Mouse (Mus musculus): ENCODE measurements around the gene Gabarapl2. TPM values are rescaled to one million over a fixed set of nuclear protein-coding genes. Genes with fewer than 3 reads are reported as not detected.
A peak's percentile ranks its signal among the peaks of the same experiment; 100 is the strongest.

Gabarapl2 gene
- polyA plus RNA-seq, 1 experiment from 2014 or later, result 331 TPM

GRCm38 (mm10) chr8:111961330-111961729, 20.8 kb downstream of the Gabarapl2 start:
- Histone ChIP-seq H3K36me3 (ENCODE audit: control insufficient read depth, insufficient read depth, low read length) (peaks cover 6% of the 10 kb centered on the region; the same call in 1 of the 2 replicates), H3K4me2 (no peak overlapping the region), H3K27ac (ENCODE audit: low read depth, low read length) (no peak overlapping the region), H3K27me3 (ENCODE audit: control insufficient read depth, insufficient read depth, low read length) (no peaks in the 10 kb centered on the region), H3K4me3 (ENCODE audit: low read depth, low read length) (no peak overlapping the region), H3K4me1 (ENCODE audit: control insufficient read depth, insufficient read depth, low read length) (no peaks in the 10 kb centered on the region), H3K9me3 (ENCODE audit: control insufficient read depth, low read length) (no peaks in the 10 kb centered on the region), H3K9ac (ENCODE audit: low read length) (no peak overlapping the region)
- ATAC-seq (ENCODE audit: low FRiP score) (0 out of 2 replicates have a peak, but pooled peaks have one; percentile 40), DNase-seq (ENCODE audit: low spot score, missing footprints) (no peak)
- WGBS, result 77% methylated on average over 3 of the region's 3 CpGs

- Histone ChIP-seq H3K4me1 (ENCODE audit: control insufficient read depth, insufficient read depth, low read length) (no peaks in the 10 kb centered on the region), H3K4me3 (ENCODE audit: low read depth, low read length) (no peak overlapping the region), H3K27ac (ENCODE audit: low read depth, low read length) (no peak overlapping the region), H3K9ac (ENCODE audit: low read length) (no peak overlapping the region), H3K27me3 (ENCODE audit: control insufficient read depth, insufficient read depth, low read length) (no peaks in the 10 kb centered on the region), H3K4me2 (no peak overlapping the region), H3K36me3 (ENCODE audit: control insufficient read depth, insufficient read depth, low read length) (peaks cover 2% of the 10 kb centered on the region; the same call in 1 of the 2 replicates), H3K9me3 (ENCODE audit: control insufficient read depth, low read length) (no peaks in the 10 kb centered on the region)
- no peak for ATAC-seq (ENCODE audit: low FRiP score)
- 93% methylated on average over 1 of the region's 1 CpGs for WGBS
- DNase-seq (ENCODE audit: low spot score, missing footprints), result no peak
Measured at GRCm38 (mm10) chr8:111962589-111962988, 22.1 kb downstream of the Gabarapl2 start.

- Histone ChIP-seq H3K27me3 (ENCODE audit: control insufficient read depth, insufficient read depth, low read length) (no peaks in the 10 kb centered on the region), H3K4me1 (ENCODE audit: control insufficient read depth, insufficient read depth, low read length) (no peaks in the 10 kb centered on the region), H3K9me3 (ENCODE audit: control insufficient read depth, low read length) (no peaks in the 10 kb centered on the region), H3K4me2 (no peak overlapping the region), H3K9ac (ENCODE audit: low read length) (no peak overlapping the region), H3K4me3 (ENCODE audit: low read depth, low read length) (no peak overlapping the region), H3K36me3 (ENCODE audit: control insufficient read depth, insufficient read depth, low read length) (no peaks in the 10 kb centered on the region; the same call in 1 of the 2 replicates), H3K27ac (ENCODE audit: low read depth, low read length) (no peak overlapping the region)
- DNase-seq (ENCODE audit: low spot score, missing footprints) (no peak), ATAC-seq (ENCODE audit: low FRiP score) (no peak)
- WGBS, result 72% methylated on average over 10 of the region's 10 CpGs
Measured at GRCm38 (mm10) chr8:111963091-111963490, 22.6 kb downstream of the Gabarapl2 start.

GRCm38 (mm10) chr8:111963546-111963945, 23.0 kb downstream of the Gabarapl2 start:
- Histone ChIP-seq H3K27ac (ENCODE audit: low read depth, low read length) (no peak overlapping the region), H3K4me1 (ENCODE audit: control insufficient read depth, insufficient read depth, low read length) (no peaks in the 10 kb centered on the region), H3K4me2 (no peak overlapping the region), H3K36me3 (ENCODE audit: control insufficient read depth, insufficient read depth, low read length) (no peaks in the 10 kb centered on the region; the same call in 1 of the 2 replicates), H3K27me3 (ENCODE audit: control insufficient read depth, insufficient read depth, low read length) (no peaks in the 10 kb centered on the region), H3K9me3 (ENCODE audit: control insufficient read depth, low read length) (no peaks in the 10 kb centered on the region), H3K4me3 (ENCODE audit: low read depth, low read length) (no peak overlapping the region), H3K9ac (ENCODE audit: low read length) (no peak overlapping the region)
- 74% methylated on average over 4 of the region's 4 CpGs for WGBS
- ATAC-seq (ENCODE audit: low FRiP score), result no peak
- no peak for DNase-seq (ENCODE audit: low spot score, missing footprints)

GRCm38 (mm10) chr8:111964351-111964750, 23.8 kb downstream of the Gabarapl2 start:
- H3K36me3 ChIP-seq (ENCODE audit: control insufficient read depth, insufficient read depth, low read length), result no peaks in the 10 kb centered on the region
- DNase-seq (ENCODE audit: low spot score, missing footprints) (no peak), ATAC-seq (ENCODE audit: low FRiP score) (no peak)
- H3K27me3 ChIP-seq (ENCODE audit: control insufficient read depth, insufficient read depth, low read length), result no peaks in the 10 kb centered on the region
- H3K9me3 ChIP-seq (ENCODE audit: control insufficient read depth, low read length), result no peaks in the 10 kb centered on the region
- no peak overlapping the region for H3K27ac ChIP-seq (ENCODE audit: low read depth, low read length)
- H3K9ac ChIP-seq (ENCODE audit: low read length), result no peak overlapping the region
- no peak overlapping the region for H3K4me2 ChIP-seq
- no peaks in the 10 kb centered on the region for H3K4me1 ChIP-seq (ENCODE audit: control insufficient read depth, insufficient read depth, low read length)
- H3K4me3 ChIP-seq (ENCODE audit: low read depth, low read length), result no peak overlapping the region
- 64% methylated on average over 5 of the region's 5 CpGs for WGBS

GRCm38 (mm10) chr8:111964849-111965561, 24.5 kb downstream of the Gabarapl2 start:
- Histone ChIP-seq H3K27me3 (ENCODE audit: control insufficient read depth, insufficient read depth, low read length) (no peaks in the 10 kb centered on the region), H3K4me2 (no peak overlapping the region), H3K27ac (ENCODE audit: low read depth, low read length) (no peak overlapping the region), H3K4me3 (ENCODE audit: low read depth, low read length) (no peak overlapping the region), H3K4me1 (ENCODE audit: control insufficient read depth, insufficient read depth, low read length) (no peaks in the 10 kb centered on the region), H3K9me3 (ENCODE audit: control insufficient read depth, low read length) (no peaks in the 10 kb centered on the region), H3K36me3 (ENCODE audit: control insufficient read depth, insufficient read depth, low read length) (no peaks in the 10 kb centered on the region), H3K9ac (ENCODE audit: low read length) (no peak overlapping the region)
- DNase-seq (ENCODE audit: low spot score, missing footprints), result no peak
- WGBS, result 81% methylated on average over 7 of the region's 7 CpGs
- no peak for ATAC-seq (ENCODE audit: low FRiP score)

- WGBS, result 88% methylated on average over 5 of the region's 5 CpGs
- Histone ChIP-seq H3K27ac (ENCODE audit: low read depth, low read length) (no peak overlapping the region), H3K36me3 (ENCODE audit: control insufficient read depth, insufficient read depth, low read length) (no peaks in the 10 kb centered on the region), H3K4me1 (ENCODE audit: control insufficient read depth, insufficient read depth, low read length) (no peaks in the 10 kb centered on the region), H3K4me2 (no peak overlapping the region), H3K27me3 (ENCODE audit: control insufficient read depth, insufficient read depth, low read length) (no peaks in the 10 kb centered on the region), H3K9me3 (ENCODE audit: control insufficient read depth, low read length) (no peaks in the 10 kb centered on the region), H3K4me3 (ENCODE audit: low read depth, low read length) (no peak overlapping the region), H3K9ac (ENCODE audit: low read length) (no peak overlapping the region)
- DNase-seq (ENCODE audit: low spot score, missing footprints) (no peak), ATAC-seq (ENCODE audit: low FRiP score) (no peak)
Measured at GRCm38 (mm10) chr8:111967246-111967870, 26.9 kb downstream of the Gabarapl2 start.

GRCm38 (mm10) chr8:111968541-111968940, 28.0 kb downstream of the Gabarapl2 start:
- Histone ChIP-seq H3K4me1 (ENCODE audit: control insufficient read depth, insufficient read depth, low read length) (no peaks in the 10 kb centered on the region), H3K9me3 (ENCODE audit: control insufficient read depth, low read length) (no peaks in the 10 kb centered on the region), H3K4me3 (ENCODE audit: low read depth, low read length) (no peak overlapping the region), H3K27me3 (ENCODE audit: control insufficient read depth, insufficient read depth, low read length) (no peaks in the 10 kb centered on the region), H3K36me3 (ENCODE audit: control insufficient read depth, insufficient read depth, low read length) (peaks cover 4% of the 10 kb centered on the region; the same call in 1 of the 2 replicates), H3K9ac (ENCODE audit: low read length) (no peak overlapping the region), H3K4me2 (no peak overlapping the region), H3K27ac (ENCODE audit: low read depth, low read length) (no peak overlapping the region)
- 83% methylated on average over 10 of the region's 10 CpGs for WGBS
- DNase-seq (ENCODE audit: low spot score, missing footprints) (no peak), ATAC-seq (ENCODE audit: low FRiP score) (no peak)

GRCm38 (mm10) chr8:111968991-111969390, 28.5 kb downstream of the Gabarapl2 start:
- H3K4me2 ChIP-seq, result no peak overlapping the region
- peaks cover 4% of the 10 kb centered on the region for H3K36me3 ChIP-seq (ENCODE audit: control insufficient read depth, insufficient read depth, low read length)
- DNase-seq (ENCODE audit: low spot score, missing footprints) (no peak), ATAC-seq (ENCODE audit: low FRiP score) (no peak)
- H3K4me1 ChIP-seq (ENCODE audit: control insufficient read depth, insufficient read depth, low read length), result no peaks in the 10 kb centered on the region
- H3K27me3 ChIP-seq (ENCODE audit: control insufficient read depth, insufficient read depth, low read length), result no peaks in the 10 kb centered on the region
- H3K9me3 ChIP-seq (ENCODE audit: control insufficient read depth, low read length), result no peaks in the 10 kb centered on the region
- H3K27ac ChIP-seq (ENCODE audit: low read depth, low read length), result no peak overlapping the region
- no peak overlapping the region for H3K4me3 ChIP-seq (ENCODE audit: low read depth, low read length)
- WGBS, result 22% methylated on average over 5 of the region's 5 CpGs
- H3K9ac ChIP-seq (ENCODE audit: low read length), result no peak overlapping the region
